Mouse (Mus musculus) ES-E14 (cell line): Measurements from ENCODE around the gene C1ql2.

Experiments used
- CHD2 ChIP-seq: IDR thresholded peaks from 2 replicates; pipeline ENCODE4 v1.6.1; 2014; ENCODE audit warnings: mild to moderate bottlenecking, low read depth, low read length, inconsistent platforms
- MAFK ChIP-seq: IDR thresholded peaks from 2 replicates; pipeline ENCODE4 v1.6.1; 2014; ENCODE audit warnings: mild to moderate bottlenecking, low read depth, low read length, inconsistent platforms; ENCODE audit not compliant: insufficient read depth
- ZC3H11A ChIP-seq: IDR thresholded peaks from 2 replicates; pipeline ENCODE4 v1.6.1; 2012; ENCODE audit warnings: low read depth, mild to moderate bottlenecking, inconsistent platforms, low read length, borderline replicate concordance

GRCm38 (mm10) chr1:120342371-120342821, 2.0 kb downstream of the C1ql2 start:
- no peak for TF ChIP-seq MAFK
- no peak for TF ChIP-seq ZC3H11A
- TF ChIP-seq CHD2: no peak
